Mouse (Mus musculus): Measurements from ENCODE around the gene Mprip. TPM values are rescaled to one million over a fixed set of nuclear protein-coding genes. Genes with fewer than 3 reads are reported as not detected.

The Mprip gene
- total and polyA plus RNA-seq, 2 experiments from 2014 or later = 35.9 to 135 TPM

GRCm38 (mm10) chr11:59639957-59640643, 21.0 kb upstream of the Mprip start:
- Histone ChIP-seq H3K9me3 (replicated peaks; ENCODE audit: control insufficient read depth, low read length) (no peaks in the 10 kb centered on the region), H3K36me3 (replicated peaks; ENCODE audit: control insufficient read depth, insufficient read depth, low read length) (no peaks in the 10 kb centered on the region), H3K9ac (replicated peaks; ENCODE audit: low read depth, low read length) (no peak overlapping the region; the same call in 1 of the 2 replicates), H3K4me2 (ENCODE audit: low read depth, low read length) (no peak overlapping the region), H3K4me3 (ENCODE audit: low read depth, low read length) (no peak overlapping the region), H3K27ac (ENCODE audit: low read depth) (no peak overlapping the region), H3K4me1 (ENCODE audit: control insufficient read depth, insufficient read depth) (no peaks in the 10 kb centered on the region; the same call in 1 of the 2 replicates), H3K27me3 (ENCODE audit: control insufficient read depth, insufficient read depth, low read length) (no peaks in the 10 kb centered on the region)
- no peak for DNase-seq (ENCODE audit: low spot score)
- no peak for ATAC-seq (ENCODE audit: insufficient read depth, low read depth)
- TF ChIP-seq EP300 (IDR thresholded peaks at IDR 0.05; ENCODE audit: low read depth) (no peak), CTCF (IDR thresholded peaks at IDR 0.05; ENCODE audit: low read depth) (no peak)
- WGBS = 69% methylated on average over 4 of the region's 4 CpGs

DNA sequence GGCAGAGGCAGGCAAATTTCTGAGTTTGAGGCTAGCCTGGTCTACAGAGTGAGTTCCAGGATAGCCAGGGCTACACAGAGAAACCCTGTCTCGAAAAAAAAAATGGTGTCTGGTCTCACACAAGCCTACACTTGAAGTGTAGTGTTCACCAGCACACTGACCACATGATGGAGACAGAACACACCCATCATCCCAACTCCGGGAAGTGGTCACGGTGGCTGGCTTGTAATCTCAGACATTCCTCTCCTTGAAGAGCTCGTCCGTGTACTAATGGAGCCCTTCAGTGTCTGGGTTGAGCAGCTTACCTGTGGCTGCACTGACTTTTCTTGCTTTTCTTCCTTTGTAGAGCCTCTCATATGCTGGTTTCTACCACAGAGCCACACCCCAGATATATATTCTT, 19.9 kb upstream of the Mprip start:
- H3K9me3 ChIP-seq (replicated peaks; ENCODE audit: control insufficient read depth, low read length) = no peaks in the 10 kb centered on the region
- DNase-seq (ENCODE audit: low spot score) (no peak), ATAC-seq (ENCODE audit: insufficient read depth, low read depth) (no peak)
- no peak overlapping the region for H3K4me3 ChIP-seq (ENCODE audit: low read depth, low read length)
- no peaks in the 10 kb centered on the region for H3K27me3 ChIP-seq (ENCODE audit: control insufficient read depth, insufficient read depth, low read length)
- H3K27ac ChIP-seq (ENCODE audit: low read depth) = no peak overlapping the region
- no peaks in the 10 kb centered on the region for H3K36me3 ChIP-seq (replicated peaks; ENCODE audit: control insufficient read depth, insufficient read depth, low read length)
- H3K9ac ChIP-seq (replicated peaks; ENCODE audit: low read depth, low read length) = no peak overlapping the region
- no peaks in the 10 kb centered on the region; the same call in 1 of the 2 replicates for H3K4me1 ChIP-seq (ENCODE audit: control insufficient read depth, insufficient read depth)
- H3K4me2 ChIP-seq (ENCODE audit: low read depth, low read length) = no peak overlapping the region
- no peak for TF ChIP-seq EP300 (IDR thresholded peaks at IDR 0.05; ENCODE audit: low read depth)
- peak; percentile 42 for TF ChIP-seq CTCF (IDR thresholded peaks at IDR 0.05; ENCODE audit: low read depth)
- 24% methylated on average over 5 of the region's 5 CpGs for WGBS

DNA sequence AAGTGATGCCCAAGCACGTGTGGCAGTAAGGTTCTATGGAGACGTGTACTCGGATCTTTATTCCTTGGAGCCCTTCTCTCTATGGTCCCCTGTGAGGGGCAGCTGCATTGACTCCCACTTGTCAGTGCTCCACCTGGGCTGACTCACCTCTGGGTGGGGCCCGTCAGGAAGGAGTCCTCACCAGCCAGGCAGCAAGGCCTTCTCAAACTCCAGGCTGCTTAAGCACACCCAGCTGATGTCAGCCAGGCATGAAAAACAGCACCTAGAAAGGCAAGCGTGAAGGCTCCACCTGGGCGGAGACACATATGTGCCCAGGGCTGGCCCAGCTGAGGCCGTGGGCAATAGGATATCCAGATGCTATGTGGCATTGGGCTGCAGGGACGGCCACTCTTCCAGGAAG, 18.7 kb upstream of the Mprip start:
- 86% methylated on average over 8 of the region's 8 CpGs for WGBS
- Histone ChIP-seq H3K4me3 (ENCODE audit: low read depth, low read length) (no peak overlapping the region), H3K4me1 (ENCODE audit: control insufficient read depth, insufficient read depth) (no peaks in the 10 kb centered on the region), H3K9ac (replicated peaks; ENCODE audit: low read depth, low read length) (no peak overlapping the region), H3K27me3 (ENCODE audit: control insufficient read depth, insufficient read depth, low read length) (no peaks in the 10 kb centered on the region), H3K36me3 (replicated peaks; ENCODE audit: control insufficient read depth, insufficient read depth, low read length) (no peaks in the 10 kb centered on the region), H3K4me2 (ENCODE audit: low read depth, low read length) (no peak overlapping the region), H3K9me3 (replicated peaks; ENCODE audit: control insufficient read depth, low read length) (no peaks in the 10 kb centered on the region), H3K27ac (ENCODE audit: low read depth) (no peak overlapping the region)
- no peak for ATAC-seq (ENCODE audit: insufficient read depth, low read depth)
- DNase-seq (ENCODE audit: low spot score) = no peak
- no peak for TF ChIP-seq CTCF (IDR thresholded peaks at IDR 0.05; ENCODE audit: low read depth)
- TF ChIP-seq EP300 (IDR thresholded peaks at IDR 0.05; ENCODE audit: low read depth) = no peak

DNA sequence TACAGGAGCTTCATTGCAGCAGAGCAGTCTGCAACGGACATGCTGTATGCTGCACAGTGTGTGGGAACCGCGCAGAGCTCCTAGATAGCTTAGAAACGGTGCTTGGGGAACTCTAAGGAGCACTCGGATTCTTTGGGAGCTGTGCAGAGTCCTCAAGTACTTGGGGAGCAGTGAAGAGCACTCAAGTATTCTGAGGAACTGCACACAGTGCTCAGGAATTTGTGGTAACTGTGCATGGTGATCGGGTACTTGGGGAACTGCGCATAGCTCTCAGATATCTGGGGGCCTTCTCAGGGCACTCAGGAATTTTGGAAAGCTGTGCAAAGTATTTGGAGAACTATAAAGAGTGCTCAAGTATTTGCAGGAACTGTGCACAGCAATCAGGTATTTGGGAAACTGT, 16.1 kb upstream of the Mprip start:
- Histone ChIP-seq H3K4me2 (ENCODE audit: low read depth, low read length) (no peak overlapping the region), H3K36me3 (replicated peaks; ENCODE audit: control insufficient read depth, insufficient read depth, low read length) (no peaks in the 10 kb centered on the region), H3K4me3 (ENCODE audit: low read depth, low read length) (no peak overlapping the region), H3K4me1 (ENCODE audit: control insufficient read depth, insufficient read depth) (no peaks in the 10 kb centered on the region), H3K27ac (ENCODE audit: low read depth) (no peak overlapping the region), H3K9me3 (replicated peaks; ENCODE audit: control insufficient read depth, low read length) (no peaks in the 10 kb centered on the region), H3K9ac (replicated peaks; ENCODE audit: low read depth, low read length) (no peak overlapping the region), H3K27me3 (ENCODE audit: control insufficient read depth, insufficient read depth, low read length) (no peaks in the 10 kb centered on the region)
- ATAC-seq (ENCODE audit: insufficient read depth, low read depth) (no peak), DNase-seq (ENCODE audit: low spot score) (no peak)
- TF ChIP-seq EP300 (IDR thresholded peaks at IDR 0.05; ENCODE audit: low read depth) = no peak
- no peak for TF ChIP-seq CTCF (IDR thresholded peaks at IDR 0.05; ENCODE audit: low read depth)
- 34% methylated on average over 7 of the region's 7 CpGs for whole genome bisulfite sequencing

- no peaks in the 10 kb centered on the region for H3K36me3 ChIP-seq (replicated peaks; ENCODE audit: control insufficient read depth, insufficient read depth, low read length)
- H3K9ac ChIP-seq (replicated peaks; ENCODE audit: low read depth, low read length) = no peak overlapping the region
- H3K4me2 ChIP-seq (ENCODE audit: low read depth, low read length) = no peak overlapping the region
- no peaks in the 10 kb centered on the region for H3K4me1 ChIP-seq (ENCODE audit: control insufficient read depth, insufficient read depth)
- TF ChIP-seq EP300 (IDR thresholded peaks at IDR 0.05; ENCODE audit: low read depth) (no peak), CTCF (IDR thresholded peaks at IDR 0.05; ENCODE audit: low read depth) (no peak)
- no peak overlapping the region for H3K4me3 ChIP-seq (ENCODE audit: low read depth, low read length)
- DNase-seq (ENCODE audit: low spot score) (no peak), ATAC-seq (ENCODE audit: insufficient read depth, low read depth) (no peak)
- no peaks in the 10 kb centered on the region for H3K9me3 ChIP-seq (replicated peaks; ENCODE audit: control insufficient read depth, low read length)
- H3K27me3 ChIP-seq (ENCODE audit: control insufficient read depth, insufficient read depth, low read length) = no peaks in the 10 kb centered on the region
- H3K27ac ChIP-seq (ENCODE audit: low read depth) = no peak overlapping the region
- WGBS = 73% methylated on average over 4 of the region's 4 CpGs
Measured at GRCm38 (mm10) chr11:59649058-59649457, 12.0 kb upstream of the Mprip start.

GRCm38 (mm10) chr11:59653003-59653402, 8.1 kb upstream of the Mprip start:
- WGBS = 70% methylated on average over 2 of the region's 2 CpGs
- Histone ChIP-seq H3K36me3 (replicated peaks; ENCODE audit: control insufficient read depth, insufficient read depth, low read length) (no peaks in the 10 kb centered on the region), H3K9ac (replicated peaks; ENCODE audit: low read depth, low read length) (no peak overlapping the region), H3K4me2 (ENCODE audit: low read depth, low read length) (no peak overlapping the region), H3K27ac (ENCODE audit: low read depth) (no peak overlapping the region), H3K9me3 (replicated peaks; ENCODE audit: control insufficient read depth, low read length) (no peaks in the 10 kb centered on the region), H3K4me1 (ENCODE audit: control insufficient read depth, insufficient read depth) (peaks cover 15% of the 10 kb centered on the region), H3K27me3 (ENCODE audit: control insufficient read depth, insufficient read depth, low read length) (no peaks in the 10 kb centered on the region), H3K4me3 (ENCODE audit: low read depth, low read length) (no peak overlapping the region)
- TF ChIP-seq EP300 (IDR thresholded peaks at IDR 0.05; ENCODE audit: low read depth) (no peak), CTCF (IDR thresholded peaks at IDR 0.05; ENCODE audit: low read depth) (no peak)
- DNase-seq (ENCODE audit: low spot score) (no peak), ATAC-seq (ENCODE audit: insufficient read depth, low read depth) (no peak)
